Mouse (Mus musculus): ENCODE results near the gene Slc25a34. TPM values are rescaled to one million over a fixed set of nuclear protein-coding genes. Genes with fewer than 3 reads are reported as not detected.

Slc25a34 gene
- not detected in 2 replicates for polyA plus RNA-seq (2014; fragmentation: Nextera tagmentation; extraction: Ambion mirVana)

DNA sequence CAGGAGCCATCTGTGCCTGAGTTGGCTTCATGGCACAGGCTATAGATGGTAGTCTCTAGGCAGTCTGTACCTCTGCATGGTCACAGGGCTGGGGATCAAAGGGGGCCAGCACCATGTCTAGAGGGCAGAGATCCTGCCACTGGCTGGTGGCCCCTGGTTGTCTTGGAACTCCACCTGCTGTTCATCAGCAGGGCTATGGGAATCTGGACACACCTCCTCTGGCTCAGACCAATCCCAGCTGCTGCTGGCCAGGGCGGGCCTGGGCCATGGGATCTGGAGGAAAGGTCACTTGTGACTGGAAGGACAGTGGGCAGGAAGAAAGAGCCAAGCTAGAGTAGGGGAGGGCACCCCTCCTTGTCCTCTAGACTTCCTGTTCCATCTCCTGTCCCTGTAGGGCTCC lies at the start of gene Slc25a34:
Gene Slc25a34, minus strand, starts transcription at position 156 of the 400 bp plus-strand sequence.
- H3K4me1 ChIP-seq (replicated peaks; ENCODE audit: control insufficient read depth, insufficient read depth, low read length) = peaks cover 3% of the 10 kb centered on the region; the same call in 1 of the 2 replicates
- H3K27me3 ChIP-seq (replicated peaks; ENCODE audit: control insufficient read depth, insufficient read depth, low read length) = no peaks in the 10 kb centered on the region
- no peak within 1 kb of the TSS for H3K9ac ChIP-seq (ENCODE audit: low read depth, low read length)
- DNase-seq (ENCODE audit: low spot score) = no peak
- no peak within 1 kb of the TSS for H3K4me3 ChIP-seq (ENCODE audit: low read depth, low read length)
- peaks cover 11% of the 10 kb centered on the region; the same call in 1 of the 2 replicates for H3K36me3 ChIP-seq (ENCODE audit: control insufficient read depth, insufficient read depth, low read length)
- H3K9me3 ChIP-seq (ENCODE audit: control insufficient read depth, low read length) = no peaks in the 10 kb centered on the region
- H3K4me2 ChIP-seq = no peak within 1 kb of the TSS
- ATAC-seq (replicated peaks; ENCODE audit: low FRiP score) = peak; percentile 44; the same call in 1 of the 2 replicates
- no peak within 1 kb of the TSS for H3K27ac ChIP-seq (ENCODE audit: low read depth, low read length)
- WGBS = 33% methylated on average over 1 of the region's 1 CpGs

DNA sequence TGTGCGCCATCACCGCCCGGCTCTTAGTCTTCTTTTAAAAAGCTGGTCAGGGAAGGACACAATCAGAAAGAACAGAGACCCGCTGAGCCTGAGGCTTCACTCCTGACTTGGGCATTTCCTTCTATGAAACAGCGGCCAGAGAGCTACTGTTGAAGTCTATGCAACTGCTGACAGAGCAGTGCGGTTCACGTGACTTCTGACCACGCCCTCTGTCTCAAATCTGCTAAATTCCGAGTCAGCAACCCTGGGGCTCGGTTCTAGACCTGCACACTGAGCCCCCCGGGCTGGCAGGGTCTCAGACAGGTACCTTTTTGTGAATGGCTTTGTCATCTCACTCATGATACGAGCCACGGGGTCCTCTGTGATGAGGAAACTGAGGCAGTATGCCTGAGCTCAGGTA lies 48.7 kb upstream of the Slc25a34 start:
- 64% methylated on average over 13 of the region's 13 CpGs for WGBS
- H3K4me3 ChIP-seq (ENCODE audit: low read depth, low read length) = no peak overlapping the region
- no peaks in the 10 kb centered on the region; the same call in 1 of the 2 replicates for H3K4me1 ChIP-seq (replicated peaks; ENCODE audit: control insufficient read depth, insufficient read depth, low read length)
- no peak overlapping the region for H3K4me2 ChIP-seq
- H3K27me3 ChIP-seq (replicated peaks; ENCODE audit: control insufficient read depth, insufficient read depth, low read length) = no peaks in the 10 kb centered on the region
- H3K27ac ChIP-seq (ENCODE audit: low read depth, low read length) = no peak overlapping the region
- no peaks in the 10 kb centered on the region for H3K9me3 ChIP-seq (ENCODE audit: control insufficient read depth, low read length)
- DNase-seq (ENCODE audit: low spot score) (no peak), ATAC-seq (replicated peaks; ENCODE audit: low FRiP score) (no peak)
- no peak overlapping the region for H3K9ac ChIP-seq (ENCODE audit: low read depth, low read length)
- H3K36me3 ChIP-seq (ENCODE audit: control insufficient read depth, insufficient read depth, low read length) = no peaks in the 10 kb centered on the region

DNA sequence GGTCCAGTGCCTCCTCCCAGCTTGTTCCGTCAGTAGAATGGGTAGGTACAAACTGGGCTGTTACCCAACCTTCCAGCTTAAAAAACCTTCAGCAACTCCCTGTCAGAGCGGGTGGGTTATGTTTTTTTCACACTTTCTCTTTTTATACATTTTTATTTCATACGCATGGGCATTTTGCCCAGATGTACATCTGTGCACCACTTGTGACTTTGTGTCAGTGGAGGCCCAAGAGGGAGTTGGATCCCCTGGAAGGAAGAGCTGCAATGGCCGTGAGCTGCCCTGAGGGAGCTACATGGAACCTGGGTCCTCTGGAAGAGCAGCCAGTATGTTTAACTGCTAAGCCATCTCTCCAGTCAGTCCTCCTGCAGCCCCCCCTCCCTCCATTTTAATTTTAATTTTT lies 47.8 kb upstream of the Slc25a34 start:
- Histone ChIP-seq H3K9ac (ENCODE audit: low read depth, low read length) (no peak overlapping the region), H3K4me3 (ENCODE audit: low read depth, low read length) (no peak overlapping the region), H3K9me3 (ENCODE audit: control insufficient read depth, low read length) (no peaks in the 10 kb centered on the region), H3K27me3 (replicated peaks; ENCODE audit: control insufficient read depth, insufficient read depth, low read length) (no peaks in the 10 kb centered on the region), H3K36me3 (ENCODE audit: control insufficient read depth, insufficient read depth, low read length) (no peaks in the 10 kb centered on the region), H3K27ac (ENCODE audit: low read depth, low read length) (no peak overlapping the region), H3K4me2 (no peak overlapping the region), H3K4me1 (replicated peaks; ENCODE audit: control insufficient read depth, insufficient read depth, low read length) (no peaks in the 10 kb centered on the region; the same call in 1 of the 2 replicates)
- DNase-seq (ENCODE audit: low spot score) (no peak), ATAC-seq (replicated peaks; ENCODE audit: low FRiP score) (no peak)
- 88% methylated on average over 4 of the region's 4 CpGs for WGBS

DNA sequence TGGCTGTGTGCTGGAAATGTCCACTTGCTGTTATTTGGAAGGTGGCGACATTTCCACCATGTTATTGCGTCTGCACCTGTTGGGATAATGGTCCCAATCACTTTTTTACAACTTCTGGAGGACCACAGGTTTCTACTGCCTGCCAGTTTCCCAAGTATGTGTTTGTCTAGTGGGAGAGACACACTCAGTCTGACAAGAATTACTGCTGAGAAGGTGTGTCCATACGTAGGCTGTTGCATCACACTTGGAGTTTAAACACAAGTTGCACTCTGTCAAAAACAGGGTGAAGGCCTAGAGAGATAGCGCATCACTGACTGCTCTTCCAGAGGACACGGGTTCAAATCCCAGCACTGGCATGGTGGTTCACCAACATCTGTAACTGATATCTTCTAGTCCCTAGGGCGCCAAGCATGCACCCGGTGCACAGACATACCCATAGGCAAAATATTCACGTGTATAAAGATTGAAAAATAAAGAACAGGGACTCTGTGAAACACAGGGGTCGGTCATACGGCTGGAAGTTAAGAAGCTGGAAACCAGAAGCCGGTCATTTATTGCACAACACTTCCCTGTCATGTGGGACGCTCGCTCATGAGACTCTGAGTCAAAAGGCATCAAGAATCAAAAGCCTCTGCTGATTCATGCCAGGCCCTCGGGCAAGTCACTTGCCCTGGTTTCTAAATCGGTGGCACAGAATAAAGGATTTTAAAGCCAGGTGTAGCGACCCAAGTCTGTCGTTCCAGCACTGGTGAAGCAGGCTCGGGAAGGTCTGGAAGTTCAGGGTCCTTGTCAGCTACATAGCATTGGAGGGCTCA lies 46.5 kb upstream of the Slc25a34 start:
- no peak for ATAC-seq (replicated peaks; ENCODE audit: low FRiP score)
- Histone ChIP-seq H3K4me3 (ENCODE audit: low read depth, low read length) (no peak overlapping the region), H3K4me2 (no peak overlapping the region), H3K9me3 (ENCODE audit: control insufficient read depth, low read length) (no peaks in the 10 kb centered on the region), H3K9ac (ENCODE audit: low read depth, low read length) (no peak overlapping the region), H3K27ac (ENCODE audit: low read depth, low read length) (no peak overlapping the region), H3K4me1 (replicated peaks; ENCODE audit: control insufficient read depth, insufficient read depth, low read length) (no peaks in the 10 kb centered on the region), H3K36me3 (ENCODE audit: control insufficient read depth, insufficient read depth, low read length) (no peaks in the 10 kb centered on the region), H3K27me3 (replicated peaks; ENCODE audit: control insufficient read depth, insufficient read depth, low read length) (no peaks in the 10 kb centered on the region)
- WGBS = 72% methylated on average over 18 of the region's 18 CpGs
- DNase-seq (ENCODE audit: low spot score) = no peak

DNA sequence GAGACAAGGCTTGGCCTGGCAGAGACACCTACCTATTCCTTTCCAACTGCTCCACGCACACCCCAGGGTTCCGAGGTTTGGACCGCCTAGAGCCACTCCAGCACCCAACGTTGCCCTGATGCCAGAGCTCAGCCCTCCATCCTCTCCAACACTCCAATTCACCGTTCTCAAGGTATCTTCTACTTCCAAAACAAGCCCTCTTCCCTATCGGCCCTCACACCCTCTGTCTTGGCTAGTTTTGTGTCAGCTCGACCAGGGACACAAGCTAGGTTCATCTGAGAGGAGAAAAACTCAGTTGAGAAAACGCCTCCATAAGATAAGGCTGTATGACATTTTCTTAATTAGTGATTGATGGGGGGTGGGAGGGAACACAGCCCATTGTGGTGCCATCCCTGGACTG lies 41.2 kb upstream of the Slc25a34 start, which contains the start of gene Plekhm2:
Gene Plekhm2, minus strand, starts transcription at position 101 of the 400 bp plus-strand sequence.
- 72% methylated on average over 8 of the region's 8 CpGs for WGBS
- Histone ChIP-seq H3K4me1 (replicated peaks; ENCODE audit: control insufficient read depth, insufficient read depth, low read length) (peaks cover 13% of the 10 kb centered on the region), H3K9ac (ENCODE audit: low read depth, low read length) (peak within 1 kb of the TSS; percentile 89), H3K9me3 (ENCODE audit: control insufficient read depth, low read length) (no peaks in the 10 kb centered on the region), H3K36me3 (ENCODE audit: control insufficient read depth, insufficient read depth, low read length) (0 out of 2 replicates have a peak, but pooled peaks cover 2% of the 10 kb centered on the region), H3K27me3 (replicated peaks; ENCODE audit: control insufficient read depth, insufficient read depth, low read length) (no peaks in the 10 kb centered on the region), H3K4me3 (ENCODE audit: low read depth, low read length) (peak within 1 kb of the TSS; percentile 92), H3K4me2 (peak within 1 kb of the TSS; percentile 96), H3K27ac (ENCODE audit: low read depth, low read length) (peak within 1 kb of the TSS; percentile 48; the same call in 1 of the 2 replicates)
- ATAC-seq (replicated peaks; ENCODE audit: low FRiP score) (0 out of 2 replicates have a peak, but pooled peaks have one; percentile 18), DNase-seq (ENCODE audit: low spot score) (no peak)

DNA sequence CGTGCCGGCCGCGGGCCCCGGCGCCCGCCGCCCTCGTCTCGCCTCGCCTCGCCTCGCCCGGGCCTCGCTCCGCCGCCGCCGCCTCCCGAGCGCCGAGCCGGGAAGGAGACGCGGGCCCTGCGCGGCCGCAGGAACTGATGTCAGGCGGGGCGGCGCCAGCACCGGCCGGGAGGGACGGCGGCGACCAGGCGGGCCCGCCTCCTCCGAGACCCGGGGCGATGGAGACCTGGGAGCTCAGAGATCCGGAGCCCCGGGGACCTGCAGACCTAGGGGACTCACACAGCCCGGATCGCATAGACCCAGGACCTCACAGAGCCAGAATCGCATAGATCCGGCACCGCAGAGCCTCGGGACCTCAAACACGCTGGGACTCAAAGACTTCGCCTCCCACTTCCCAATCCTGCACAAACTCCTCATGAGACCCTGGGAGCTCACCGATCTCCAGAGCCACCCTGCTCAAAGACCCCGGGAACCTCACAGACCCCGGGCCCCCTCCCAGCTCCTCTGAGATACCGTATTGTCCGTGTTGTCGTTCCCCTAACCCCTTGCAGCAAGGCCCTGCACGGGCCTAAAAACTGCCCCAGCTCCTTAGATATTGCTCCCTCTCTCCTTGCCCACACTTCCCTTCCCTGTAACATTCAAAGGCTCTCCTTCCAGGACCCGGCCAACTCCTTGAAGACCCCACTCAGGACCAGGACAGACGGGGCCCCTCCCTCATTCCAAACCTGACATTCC lies 40.6 kb upstream of the Slc25a34 start:
- H3K27ac ChIP-seq (ENCODE audit: low read depth, low read length) = peak overlapping the region; percentile 48; the same call in 1 of the 2 replicates
- H3K4me2 ChIP-seq = peak overlapping the region; percentile 96
- DNase-seq (ENCODE audit: low spot score) (peak; percentile 73), ATAC-seq (replicated peaks; ENCODE audit: low FRiP score) (peak; percentile 85)
- 2% methylated on average over 55 of the region's 60 CpGs for WGBS
- peak overlapping the region; percentile 92 for H3K4me3 ChIP-seq (ENCODE audit: low read depth, low read length)
- peaks cover 13% of the 10 kb centered on the region for H3K4me1 ChIP-seq (replicated peaks; ENCODE audit: control insufficient read depth, insufficient read depth, low read length)
- H3K36me3 ChIP-seq (ENCODE audit: control insufficient read depth, insufficient read depth, low read length) = 0 out of 2 replicates have a peak, but pooled peaks cover 2% of the 10 kb centered on the region
- peak overlapping the region; percentile 89 for H3K9ac ChIP-seq (ENCODE audit: low read depth, low read length)
- H3K27me3 ChIP-seq (replicated peaks; ENCODE audit: control insufficient read depth, insufficient read depth, low read length) = no peaks in the 10 kb centered on the region
- H3K9me3 ChIP-seq (ENCODE audit: control insufficient read depth, low read length) = no peaks in the 10 kb centered on the region

DNA sequence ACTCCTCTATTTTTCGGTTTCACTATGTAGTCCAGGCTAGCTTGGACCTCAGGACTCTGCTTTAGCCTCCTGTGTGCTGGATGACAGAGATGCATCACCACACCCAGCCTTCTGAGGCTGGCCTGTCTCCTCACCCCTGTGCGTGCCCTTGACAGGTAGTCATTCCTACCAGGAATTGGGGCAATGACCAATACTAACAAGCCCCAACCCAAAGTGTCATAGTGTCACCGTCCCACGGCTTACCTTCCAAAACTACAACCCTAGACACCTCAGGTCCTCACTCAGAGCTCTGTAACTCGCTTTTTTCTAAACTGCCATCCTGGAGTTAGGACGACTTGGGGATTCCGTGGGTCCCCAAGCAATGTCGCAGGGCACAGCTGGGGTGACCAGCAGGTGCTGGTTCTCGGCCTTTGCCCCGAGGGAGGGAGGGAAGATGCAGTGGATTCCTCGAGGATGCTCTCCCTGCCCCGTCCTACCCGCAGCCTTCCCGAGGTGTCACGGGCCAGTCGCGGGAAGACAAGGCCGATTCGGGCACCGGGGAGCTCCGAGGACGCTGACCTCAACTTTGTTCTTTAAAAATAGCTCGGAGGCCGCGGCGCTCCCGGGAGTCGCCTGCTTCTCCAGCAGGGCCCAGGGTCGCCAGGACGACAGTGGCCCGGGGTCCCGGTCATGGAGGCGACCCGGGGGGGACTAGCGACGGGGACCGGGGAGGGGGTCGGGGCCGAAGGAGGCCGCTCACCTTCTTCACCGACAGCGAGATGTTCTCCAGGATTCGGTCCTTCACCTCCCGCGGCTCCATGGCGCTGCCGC lies 39.7 kb upstream of the Slc25a34 start:
- peak; percentile 59 for DNase-seq (ENCODE audit: low spot score)
- H3K27ac ChIP-seq (ENCODE audit: low read depth, low read length) = peak overlapping the region; percentile 48
- no peaks in the 10 kb centered on the region for H3K9me3 ChIP-seq (ENCODE audit: control insufficient read depth, low read length)
- ATAC-seq (replicated peaks; ENCODE audit: low FRiP score) = peak; percentile 33
- peak overlapping the region; percentile 89 for H3K9ac ChIP-seq (ENCODE audit: low read depth, low read length)
- H3K4me2 ChIP-seq = peak overlapping the region; percentile 96
- H3K4me3 ChIP-seq (ENCODE audit: low read depth, low read length) = peak overlapping the region; percentile 92
- WGBS = 5% methylated on average over 47 of the region's 47 CpGs
- 0 out of 2 replicates have a peak, but pooled peaks cover 2% of the 10 kb centered on the region for H3K36me3 ChIP-seq (ENCODE audit: control insufficient read depth, insufficient read depth, low read length)
- H3K4me1 ChIP-seq (replicated peaks; ENCODE audit: control insufficient read depth, insufficient read depth, low read length) = peaks cover 13% of the 10 kb centered on the region
- no peaks in the 10 kb centered on the region for H3K27me3 ChIP-seq (replicated peaks; ENCODE audit: control insufficient read depth, insufficient read depth, low read length)

DNA sequence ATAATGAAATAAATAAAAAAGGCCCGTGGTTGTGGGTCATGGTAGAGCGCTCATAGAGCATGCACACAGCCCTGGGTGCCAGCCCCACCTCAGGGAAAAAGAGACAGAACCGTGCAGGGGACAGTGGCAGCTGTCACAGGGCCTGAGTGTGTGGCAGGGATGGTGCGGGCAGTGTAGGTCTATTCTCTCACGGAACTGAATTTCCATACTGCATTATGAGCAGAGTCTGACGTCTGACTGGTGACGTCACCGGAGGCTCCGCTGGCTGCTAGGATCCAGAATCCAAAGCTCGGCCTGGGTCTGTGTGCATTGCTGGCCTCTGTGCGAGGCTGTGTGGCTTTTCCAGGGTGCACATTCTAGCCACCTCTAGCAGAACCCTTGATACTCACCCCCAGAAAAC lies 37.3 kb upstream of the Slc25a34 start:
- ATAC-seq (replicated peaks; ENCODE audit: low FRiP score) (no peak), DNase-seq (ENCODE audit: low spot score) (no peak)

More for the DNA sequence above, 37.3 kb upstream of the Slc25a34 start:
- Histone ChIP-seq H3K27ac (ENCODE audit: low read depth, low read length) (no peak overlapping the region), H3K9me3 (ENCODE audit: control insufficient read depth, low read length) (no peaks in the 10 kb centered on the region), H3K4me2 (no peak overlapping the region), H3K4me3 (ENCODE audit: low read depth, low read length) (no peak overlapping the region), H3K9ac (ENCODE audit: low read depth, low read length) (no peak overlapping the region), H3K4me1 (replicated peaks; ENCODE audit: control insufficient read depth, insufficient read depth, low read length) (peaks cover 13% of the 10 kb centered on the region), H3K27me3 (replicated peaks; ENCODE audit: control insufficient read depth, insufficient read depth, low read length) (no peaks in the 10 kb centered on the region), H3K36me3 (ENCODE audit: control insufficient read depth, insufficient read depth, low read length) (0 out of 2 replicates have a peak, but pooled peaks cover 4% of the 10 kb centered on the region)
- 90% methylated on average over 11 of the region's 11 CpGs for WGBS

All from liver, embryonic 11.5 days (tissue).